Mouse (Mus musculus) small intestine, adult 2 months (tissue): Measurements from ENCODE around the gene Rdh13.

Source experiments
- CTCF ChIP-seq: fragments of 200-500 bp; IDR thresholded peaks from 2 replicates; pipeline ENCODE4 v1.5.1; 2012; ENCODE audit warnings: low read depth, mild to moderate bottlenecking, control low read depth, inconsistent platforms, low read length, moderate library complexity, mixed read lengths; ENCODE audit not compliant: insufficient replicate concordance, insufficient read length; ENCODE audit errors: extremely low read depth
- POLR2A ChIP-seq: fragments of 200-500 bp; IDR thresholded peaks from 2 replicates; pipeline ENCODE4 v1.6.1; 2012; ENCODE audit warnings: low read depth, mild to moderate bottlenecking, control low read depth, inconsistent platforms, low read length, moderate library complexity

DNA sequence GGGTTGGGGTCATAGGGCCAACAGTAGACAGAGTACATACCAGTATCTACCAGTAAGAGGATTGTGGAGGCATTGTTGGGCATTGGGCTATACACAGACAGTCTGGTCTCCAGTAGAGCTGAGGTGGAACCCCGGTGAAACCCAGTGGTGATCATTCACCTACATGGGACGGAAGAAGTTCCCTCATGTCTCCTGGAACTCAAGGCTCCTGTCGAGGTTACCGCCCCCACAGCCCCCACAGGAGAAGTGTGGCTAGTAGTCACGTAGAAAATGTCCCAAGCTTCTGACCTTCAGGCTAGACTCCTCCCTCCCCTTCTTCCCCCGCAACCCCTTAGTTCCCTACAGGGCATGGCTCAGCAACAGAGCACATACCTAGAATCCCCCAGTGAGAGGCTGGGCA is 25.8 kb downstream of the Rdh13 start:
- no peak for TF ChIP-seq CTCF
- TF ChIP-seq POLR2A = no peak
